Mouse (Mus musculus) hindbrain, postnatal 0 days (tissue): ENCODE data around the gene Cyp4f17. TPM values are rescaled to one million over a fixed set of nuclear protein-coding genes. Genes with fewer than 3 reads are reported as not detected.

Source experiments
- ATAC-seq: fragments of 200-750 bp; cut with Nextera tagmentation; 2 replicates; pipeline ENCODE4 v1.8.0; 2017; ENCODE audit warnings: mild to moderate bottlenecking, moderate TSS enrichment, moderate library complexity
- DNase-seq: peaks from one replicate; pipeline ENCODE4 v3.0.0-alpha.2; 2015; ENCODE audit warnings: low spot score
- H3K27ac ChIP-seq: fragments of 300-500 bp; sonication (generic); 2 replicates; pipeline ENCODE4 v1.5.1; 2014; ENCODE audit warnings: mild to moderate bottlenecking
- H3K27me3 ChIP-seq: fragments of 300-500 bp; sonication (generic); 2 replicates; pipeline ENCODE4 v1.6.1; 2014; ENCODE audit warnings: low read length, mixed read lengths; ENCODE audit not compliant: insufficient read depth
- H3K36me3 ChIP-seq: fragments of 300-500 bp; sonication (generic); 2 replicates; pipeline ENCODE4 v1.6.1; 2014; ENCODE audit warnings: low read length, mixed read lengths; ENCODE audit not compliant: insufficient read depth
- H3K4me1 ChIP-seq: fragments of 300-500 bp; sonication (generic); 2 replicates; pipeline ENCODE4 v1.6.1; 2014; ENCODE audit warnings: antibody characterized with exemption, low read length, mixed read lengths; ENCODE audit not compliant: insufficient read depth
- H3K4me2 ChIP-seq: fragments of 300-500 bp; sonication (generic); 2 replicates; pipeline ENCODE4 v1.6.1; 2014; ENCODE audit warnings: low read depth, mild to moderate bottlenecking, low read length, moderate library complexity, mixed read lengths
- H3K4me3 ChIP-seq: fragments of 300-500 bp; sonication (generic); 2 replicates; pipeline ENCODE4 v1.5.1; 2014; ENCODE audit warnings: low read length
- H3K9ac ChIP-seq: fragments of 300-500 bp; sonication (generic); replicated peaks from 2 replicates; pipeline ENCODE4 v1.6.1; 2014; ENCODE audit warnings: mild to moderate bottlenecking, low read length, moderate library complexity, mixed read lengths
- H3K9me3 ChIP-seq: fragments of 300-500 bp; sonication (generic); 2 replicates; pipeline ENCODE4 v1.6.1; 2016; ENCODE audit warnings: low read length, mixed read lengths
- CTCF ChIP-seq: IDR thresholded peaks from 2 replicates; pipeline ENCODE4 v1.5.1; 2016; ENCODE audit warnings: antibody characterized with exemption, control low read depth, low read depth
- WGBS: fragments of 180-500 bp; shearing (Covaris S2); extraction: QIAGEN DNeasy Blood & Tissue Kit; methylation state at CpG from one replicate; pipeline ENCODE4 v1.1.7; 2014; 5-methylcytosine and 5-hydroxymethylcytosine counted together
- polyA plus RNA-seq: library from polyadenylated mRNA; unstranded; fragments of >200 nt; fragmentation: Nextera tagmentation; extraction: Ambion mirVana; gene quantifications from 2 replicates; pipeline ENCODE4 v1.2.1, GENCODE M21; 2015
- total RNA-seq: library from RNA; depleted of rRNA; stranded (reverse); fragments of >200 nt; gene quantifications from 2 replicates; pipeline ENCODE4 v1.2.3, GENCODE M21; 2014; rRNA removed

Cyp4f17 gene
- total and polyA plus RNA-seq, 2 experiments from 2014 or later: 8.6 to 11.5 TPM

DNA sequence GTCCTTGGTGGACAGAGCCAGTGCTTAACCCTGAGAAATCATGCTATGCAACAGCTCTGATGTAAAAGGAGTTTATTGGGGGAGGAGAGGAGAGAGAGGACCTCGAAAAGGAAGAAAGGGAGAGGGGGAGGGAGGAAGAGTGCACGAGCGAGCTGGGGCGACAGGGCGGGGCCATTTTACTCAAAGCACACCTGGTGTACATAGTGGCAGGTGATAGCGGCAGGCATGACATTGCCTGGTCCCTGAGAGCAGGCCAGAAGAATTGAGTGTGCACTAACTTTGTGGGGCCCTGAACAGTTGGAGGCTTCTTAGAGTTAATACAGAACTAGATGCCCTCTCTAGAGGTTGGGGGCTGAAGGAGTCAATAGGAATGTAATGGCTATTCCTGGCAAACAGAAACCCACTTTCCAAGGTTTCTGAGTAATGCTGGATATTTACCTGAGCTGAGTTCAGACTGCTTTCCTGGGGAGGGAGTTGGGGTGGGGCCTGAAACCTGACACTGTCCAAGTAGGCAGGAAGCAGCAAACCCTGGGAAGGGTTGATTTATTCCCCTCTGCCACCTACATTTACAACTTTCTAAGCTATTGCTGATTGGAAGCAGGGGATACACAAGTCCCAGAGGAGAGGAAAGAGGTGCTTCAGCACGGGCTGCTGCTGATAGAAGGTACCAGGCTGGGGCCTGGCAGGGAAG, 71.8 kb downstream of the Cyp4f17 start:
- WGBS: 72% methylated on average over 7 of the region's 7 CpGs
- Histone ChIP-seq H3K27me3 (no peaks in the 10 kb centered on the region), H3K4me2 (no peak overlapping the region), H3K27ac (no peak overlapping the region), H3K9ac (no peak overlapping the region), H3K4me1 (no peaks in the 10 kb centered on the region), H3K36me3 (no peaks in the 10 kb centered on the region), H3K4me3 (no peak overlapping the region), H3K9me3 (no peaks in the 10 kb centered on the region)
- DNase-seq (no peak), ATAC-seq (no peak)
- TF ChIP-seq CTCF: no peak

Other genes starting within 250 kb of the Cyp4f17 start
- gene Brd4, start 221.3 kb upstream of the Cyp4f17 start, total RNA-seq: 34.3 and 46.5 TPM in 2 replicates
- 60.8 and 73.8 TPM in 2 replicates for gene Brd4, start 221.3 kb upstream of the Cyp4f17 start, polyA plus RNA-seq
- gene Akap8, start 184.8 kb upstream of the Cyp4f17 start, total RNA-seq: 94.4 and 108 TPM in 2 replicates
- 66.4 and 75.2 TPM in 2 replicates for gene Akap8, start 184.8 kb upstream of the Cyp4f17 start, polyA plus RNA-seq
- 73.6 and 76.3 TPM in 2 replicates for gene Akap8l, start 155.4 kb upstream of the Cyp4f17 start, total RNA-seq
- gene Akap8l, start 155.4 kb upstream of the Cyp4f17 start, polyA plus RNA-seq: 95.7 and 103 TPM in 2 replicates
- 50.4 and 56.8 TPM in 2 replicates for gene Wiz, start 116.6 kb upstream of the Cyp4f17 start, total RNA-seq
- gene Wiz, start 116.6 kb upstream of the Cyp4f17 start, polyA plus RNA-seq: 24.2 and 28.4 TPM in 2 replicates
- gene Rasal3, start 102.5 kb upstream of the Cyp4f17 start, total RNA-seq: 1.2 and 2.8 TPM in 2 replicates
- gene Rasal3, start 102.5 kb upstream of the Cyp4f17 start, polyA plus RNA-seq: 0.61 and 1.2 TPM in 2 replicates
- gene Pglyrp2, start 81.9 kb upstream of the Cyp4f17 start, total RNA-seq: not detected in 2 replicates
- gene Pglyrp2, start 81.9 kb upstream of the Cyp4f17 start, polyA plus RNA-seq: not detected in 2 replicates
- 3.8 and 4.0 TPM in 2 replicates for gene Cyp4f39, start 53.3 kb upstream of the Cyp4f17 start, total RNA-seq
- 1.3 TPM in 2 replicates for gene Cyp4f39, start 53.3 kb upstream of the Cyp4f17 start, polyA plus RNA-seq
- gene Cyp4f16, start 30.5 kb downstream of the Cyp4f17 start, total RNA-seq: 10.5 and 20.3 TPM in 2 replicates
- 14.3 and 16.0 TPM in 2 replicates for gene Cyp4f16, start 30.5 kb downstream of the Cyp4f17 start, polyA plus RNA-seq
- gene Cyp4f37, start 115.3 kb downstream of the Cyp4f17 start, total RNA-seq: not detected in 2 replicates
- 0.53 and 0.97 TPM in 2 replicates for gene Cyp4f37, start 115.3 kb downstream of the Cyp4f17 start, polyA plus RNA-seq
- gene Cyp4f40, start 152.8 kb downstream of the Cyp4f17 start, total RNA-seq: 0.22 TPM in 1 of 2 replicates, not detected in the other
- 0.09 TPM in 1 of 2 replicates, not detected in the other for gene Cyp4f40, start 152.8 kb downstream of the Cyp4f17 start, polyA plus RNA-seq
- 9.5 and 11.9 TPM in 2 replicates for gene Cyp4f15, start 179.6 kb downstream of the Cyp4f17 start, total RNA-seq
- 4.8 and 5.5 TPM in 2 replicates for gene Cyp4f15, start 179.6 kb downstream of the Cyp4f17 start, polyA plus RNA-seq